Mouse (Mus musculus) 3134 (cell line): Measurements from ENCODE around the gene Dmgdh.

ENCODE experiments used
- DNase-seq: peaks from one replicate; pipeline ENCODE4 v3.0.0-alpha.2; 2011; ENCODE audit warnings: low spot score; ENCODE audit not compliant: insufficient read length; ENCODE audit errors: extremely low read depth

Dmgdh gene

GRCm38 (mm10) chr13:93674131-93674561 is at the start of gene Dmgdh, which contains the start of gene Bhmt2:
Gene Dmgdh (plus strand): TSS chr13:93674433.
Gene Bhmt2 (minus strand): TSS chr13:93674302.
- DNase-seq: no peak

- no peak for DNase-seq
Measured at GRCm38 (mm10) chr13:93628861-93629260, 45.4 kb upstream of the Dmgdh start.

GRCm38 (mm10) chr13:93630941-93631705 is 43.1 kb upstream of the Dmgdh start:
- no peak for DNase-seq

GRCm38 (mm10) chr13:93632927-93633326 is 41.3 kb upstream of the Dmgdh start:
- no peak for DNase-seq

- no peak for DNase-seq
Measured at GRCm38 (mm10) chr13:93636561-93636960, 37.7 kb upstream of the Dmgdh start.

DNA sequence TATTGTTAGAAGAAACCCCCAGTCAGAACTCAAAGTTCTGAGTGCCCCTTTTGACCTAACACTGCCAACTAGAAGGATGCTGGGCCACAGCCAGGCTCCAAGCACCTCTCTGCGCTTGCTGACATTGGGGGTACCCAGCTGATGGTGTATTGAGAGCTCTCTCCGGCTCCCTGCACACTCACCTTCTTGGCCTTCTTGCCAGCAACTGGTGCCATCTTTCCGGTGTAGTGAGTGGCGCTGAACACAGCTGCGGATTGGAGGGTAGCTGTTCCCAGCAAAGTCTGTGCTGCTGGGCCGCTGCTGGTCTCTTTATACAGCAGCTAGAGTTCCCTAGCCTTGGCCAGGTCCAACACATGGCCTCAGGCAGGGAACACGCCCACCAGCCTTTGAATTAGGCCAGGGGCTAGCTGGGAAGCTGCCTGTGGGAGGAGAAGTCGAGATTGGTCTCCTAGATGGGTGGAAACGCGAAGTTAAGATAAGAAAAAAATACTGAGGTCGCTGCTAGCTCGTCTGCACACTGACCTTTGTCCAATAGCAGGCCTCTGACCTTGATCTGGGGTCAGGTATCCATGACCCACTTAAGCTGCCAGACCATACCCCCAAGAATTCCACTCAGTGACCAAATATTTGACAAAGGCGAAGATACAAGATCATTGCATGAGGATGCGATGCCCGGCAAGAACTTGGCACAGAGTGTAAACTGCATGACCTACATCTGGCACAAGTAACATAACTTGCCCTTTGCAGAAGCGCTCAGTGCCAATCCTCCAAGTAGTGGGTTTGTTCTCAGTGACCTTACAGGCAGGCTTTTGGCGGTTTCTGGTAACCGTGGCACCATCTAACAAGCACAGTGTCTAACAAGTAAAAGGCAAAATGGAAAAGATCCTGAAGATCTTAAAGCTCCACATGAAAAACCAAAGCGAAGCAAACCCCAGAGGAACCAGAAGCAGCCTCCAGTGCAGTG is 36.7 kb upstream of the Dmgdh start, which contains the start of gene Bhmt:
Gene Bhmt (minus strand): TSS at position 680 of the 964 bp plus-strand sequence.
- DNase-seq: no peak

- no peak for DNase-seq
Measured at GRCm38 (mm10) chr13:93639636-93640035, 34.6 kb upstream of the Dmgdh start.

DNA sequence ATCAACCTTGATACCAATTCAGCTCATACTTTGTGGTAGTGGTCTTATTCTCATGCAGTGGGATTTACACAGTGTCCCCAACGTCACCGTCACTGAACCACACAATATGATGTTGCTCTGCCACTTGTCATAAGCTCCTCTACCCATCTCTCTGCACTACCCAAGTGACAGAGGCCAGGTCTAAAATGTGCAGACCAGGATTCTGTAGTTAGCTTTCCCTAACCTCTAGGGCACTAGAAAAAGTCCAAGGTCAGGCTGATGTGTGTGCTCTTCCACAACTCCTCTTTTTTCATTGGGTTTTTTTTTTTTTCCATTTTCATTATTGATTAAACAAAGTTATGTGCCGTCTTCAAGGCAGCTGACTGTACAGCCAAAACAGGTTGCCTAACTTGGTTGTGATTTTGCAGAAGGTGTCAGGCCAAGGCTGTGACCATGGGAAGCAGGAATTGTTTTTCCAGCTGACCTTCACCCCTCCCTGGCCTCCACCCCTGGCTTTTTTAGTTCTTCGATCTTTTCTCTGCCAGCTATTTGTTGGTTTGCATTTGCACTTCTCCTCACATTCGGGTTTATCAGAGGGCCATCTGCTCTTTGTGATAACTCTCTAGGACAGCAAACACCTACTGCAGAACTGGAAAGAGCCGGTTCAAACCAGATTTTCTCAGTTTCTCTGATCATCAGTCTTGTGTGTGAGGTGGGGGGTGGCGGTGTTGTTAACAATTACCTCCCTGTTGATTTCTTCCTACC is 25.7 kb upstream of the Dmgdh start:
- DNase-seq: no peak

DNA sequence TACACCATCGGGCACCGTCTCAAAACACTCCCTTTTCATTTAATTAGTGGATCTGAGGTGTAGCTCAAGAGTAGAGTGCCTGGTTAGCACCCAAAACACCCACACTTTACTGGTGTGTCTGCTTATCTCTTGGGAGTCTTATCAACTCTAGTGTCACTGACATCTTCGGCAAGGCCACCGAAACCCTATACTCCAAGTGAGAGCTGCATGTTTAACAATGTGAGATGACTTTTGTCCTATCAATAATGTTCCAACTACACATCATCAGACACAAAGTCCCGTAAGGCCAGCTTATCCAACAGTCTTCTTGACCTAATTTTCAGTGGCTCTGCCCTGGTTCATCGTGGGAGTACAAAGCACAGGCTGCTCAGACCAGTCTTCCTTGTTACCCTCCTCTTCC is 20.9 kb upstream of the Dmgdh start:
- no peak for DNase-seq

DNA sequence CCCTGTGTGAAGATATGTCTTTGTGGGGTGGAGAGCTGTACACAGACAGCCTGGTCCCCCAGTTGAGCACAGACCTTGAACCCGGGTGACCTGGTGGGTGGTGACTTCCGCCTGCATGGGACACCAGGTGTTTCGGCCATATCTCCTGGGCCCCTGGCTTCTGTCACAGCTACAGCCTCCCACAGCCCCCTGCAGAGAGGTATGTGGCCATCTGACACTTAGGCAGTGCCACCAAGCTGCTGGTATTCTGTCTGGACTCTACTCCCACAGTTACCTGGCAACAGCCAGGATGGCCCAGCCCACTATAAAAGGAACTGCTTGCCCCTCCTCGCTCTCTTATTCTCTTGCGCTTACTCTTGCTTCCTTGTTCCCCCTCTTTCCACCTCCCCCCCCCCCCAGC is 16.3 kb upstream of the Dmgdh start:
- no peak for DNase-seq

DNA sequence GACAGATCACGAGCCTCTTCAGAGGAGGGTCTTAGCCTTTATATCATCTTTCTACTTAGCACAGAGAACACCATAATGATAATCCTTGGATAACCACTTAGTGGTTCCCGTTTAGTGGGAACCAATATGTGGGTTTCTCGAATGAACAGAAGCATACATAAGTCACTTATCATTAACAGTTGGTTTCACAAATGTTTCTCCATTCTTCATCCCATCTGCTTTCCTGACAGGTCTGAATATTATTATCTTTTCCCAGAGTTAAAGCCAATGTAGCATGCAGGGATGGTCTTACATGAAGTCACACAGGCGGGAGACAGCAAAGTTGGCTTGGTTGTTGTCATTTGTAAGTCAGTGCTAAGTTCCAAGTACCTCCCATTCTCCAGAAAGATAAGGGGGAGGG is 6.6 kb upstream of the Dmgdh start:
- no peak for DNase-seq

- no peak for DNase-seq
Measured at GRCm38 (mm10) chr13:93672371-93672770, 1.9 kb upstream of the Dmgdh start.

DNA sequence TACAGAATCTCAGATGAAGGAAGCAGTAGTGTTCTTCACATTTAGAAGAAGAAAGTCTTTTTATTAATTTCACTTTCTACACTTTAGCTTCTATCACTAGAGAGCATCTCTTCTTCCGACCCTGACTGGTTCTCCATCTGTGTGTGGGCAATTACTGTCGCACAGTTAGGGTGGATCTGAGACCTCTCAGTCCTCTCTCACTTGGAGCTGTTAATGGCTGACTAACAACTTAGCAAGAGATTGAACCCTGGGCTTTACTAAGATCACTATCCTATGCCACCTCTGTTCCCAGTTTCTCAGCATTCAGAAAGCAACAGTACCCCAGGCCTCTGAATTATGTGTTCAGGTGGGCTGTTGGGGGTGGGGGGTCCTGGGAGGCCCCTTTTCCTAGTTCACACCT is 937 bp upstream of the Dmgdh start:
- DNase-seq: no peak

DNA sequence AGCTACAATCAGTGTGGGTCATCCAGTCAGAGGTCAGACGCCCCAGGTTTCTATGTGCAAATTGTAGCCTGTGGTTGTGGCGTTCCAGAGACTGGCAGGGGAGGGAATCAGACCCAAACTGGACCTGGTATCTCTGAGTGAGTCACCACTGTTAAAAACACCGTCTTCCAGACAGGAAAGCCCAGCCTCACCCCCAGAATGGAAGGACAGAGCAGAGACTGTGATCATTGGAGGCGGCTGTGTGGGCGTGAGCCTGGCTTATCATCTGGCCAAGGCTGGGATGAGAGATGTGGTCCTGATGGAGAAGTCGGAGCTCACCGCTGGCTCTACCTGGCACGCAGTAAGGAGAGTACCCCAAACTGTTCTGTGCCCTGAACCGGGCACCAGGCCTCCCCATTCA is 2.6 kb downstream of the Dmgdh start:
- no peak for DNase-seq

DNA sequence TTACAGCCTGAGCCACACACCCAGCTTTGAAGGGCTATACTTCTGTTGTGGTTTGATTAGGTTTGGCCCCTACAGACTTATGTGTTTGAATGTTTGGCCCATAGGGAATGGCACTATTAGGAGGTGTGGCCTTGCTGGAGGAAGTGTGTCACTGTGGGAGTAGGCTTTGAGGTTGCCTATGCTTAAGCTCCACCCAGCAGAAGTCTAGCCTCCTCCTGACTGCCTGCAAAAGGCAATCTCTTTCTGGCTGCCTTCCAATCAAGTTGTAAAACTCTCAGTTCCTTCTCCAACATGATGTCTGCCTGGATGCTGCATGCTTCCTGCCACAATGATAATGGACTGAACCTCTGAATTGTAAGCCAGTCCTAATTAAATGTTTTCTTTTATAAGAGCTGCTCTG is 9.1 kb downstream of the Dmgdh start:
- DNase-seq: no peak

DNA sequence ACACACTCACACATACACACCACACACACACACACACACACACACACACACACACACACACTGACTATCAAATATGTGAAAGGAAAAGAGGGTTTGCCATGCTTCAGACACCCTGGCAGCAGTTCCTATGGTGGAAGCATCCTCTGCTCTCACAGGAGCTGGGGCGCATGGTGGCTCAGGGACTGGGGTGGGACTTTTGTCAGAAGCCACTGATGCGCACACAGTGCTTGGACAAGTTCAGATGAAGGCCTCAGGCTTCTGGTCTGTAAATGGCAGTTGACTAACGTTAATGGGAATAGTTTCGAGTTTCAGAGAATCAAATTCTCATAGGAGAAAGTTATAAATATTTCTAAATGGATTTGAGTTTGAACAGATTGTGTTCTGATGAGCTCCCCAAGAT is 11.0 kb downstream of the Dmgdh start:
- no peak for DNase-seq

- DNase-seq: no peak
Measured at GRCm38 (mm10) chr13:93687321-93687720, 13.1 kb downstream of the Dmgdh start.

DNA sequence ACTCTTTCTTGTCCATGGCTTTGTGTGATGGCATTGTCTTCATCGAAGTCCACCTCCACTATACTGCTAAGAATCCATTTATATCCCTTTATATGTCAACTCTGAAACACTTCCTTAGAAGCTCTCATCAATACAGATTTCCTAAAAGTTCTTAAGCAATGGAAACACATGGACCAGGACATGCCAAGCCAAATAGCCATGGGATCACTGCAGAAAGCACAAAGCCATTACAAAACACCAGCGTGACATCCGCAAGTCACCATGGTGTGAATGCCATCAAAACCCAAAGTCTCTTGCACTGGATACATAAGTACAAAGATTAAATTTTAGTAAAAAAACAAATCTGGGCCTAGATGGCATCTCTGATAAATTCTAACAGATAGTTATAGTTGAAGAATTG is 15.3 kb downstream of the Dmgdh start:
- no peak for DNase-seq

DNA sequence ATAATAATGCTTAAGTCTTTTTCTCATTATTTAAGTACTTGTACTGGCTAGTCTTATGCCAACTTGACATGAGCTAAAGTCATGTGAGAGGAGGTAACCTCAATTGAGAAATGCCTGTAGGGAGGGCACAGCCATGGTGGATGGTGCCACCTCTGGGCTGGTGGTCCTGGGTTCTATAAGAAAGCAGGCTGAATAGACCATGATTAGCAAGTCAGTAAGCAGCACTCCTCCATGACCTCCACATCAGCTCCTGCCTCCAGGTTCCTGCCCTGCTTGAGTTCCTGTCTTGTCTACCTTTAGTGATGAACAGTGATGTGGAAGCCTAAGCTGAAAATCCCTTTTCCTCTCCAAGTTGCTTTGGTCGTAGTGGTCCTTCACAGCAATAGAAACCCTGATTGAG is 16.6 kb downstream of the Dmgdh start:
- DNase-seq: no peak

GRCm38 (mm10) chr13:93698866-93699265 is 24.6 kb downstream of the Dmgdh start:
- no peak for DNase-seq

DNA sequence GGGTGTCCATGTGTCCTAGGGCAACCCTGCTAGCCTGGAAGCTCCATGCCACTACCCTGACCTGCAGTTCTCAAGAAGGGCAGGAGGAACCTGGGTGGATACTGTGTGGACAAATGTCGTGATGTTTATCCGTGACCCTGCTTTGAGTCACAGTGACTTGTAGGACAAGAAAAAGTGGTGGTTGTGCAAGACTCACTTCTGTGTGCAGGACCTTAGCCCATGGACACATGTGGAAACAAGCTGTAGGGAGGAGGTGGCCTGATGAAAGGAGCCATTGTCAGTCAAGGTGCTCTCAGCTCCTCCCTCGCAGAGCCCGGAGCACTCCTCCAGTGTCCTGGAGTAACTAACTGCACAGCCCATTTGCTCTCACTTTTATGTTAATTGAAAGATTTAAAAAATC is 31.5 kb downstream of the Dmgdh start:
- DNase-seq: no peak
